Mouse (Mus musculus) gastrocnemius, postnatal 14 days (tissue): ENCODE data around the gene Sh3rf1. TPM values are rescaled to one million over a fixed set of nuclear protein-coding genes. Genes with fewer than 3 reads are reported as not detected.

Source experiments
- DNase-seq: peaks from one replicate; pipeline ENCODE4 v3.0.0; 2021; ENCODE audit warnings: mixed read lengths
- intact Hi-C: fragments of 180-260 bp; cut with DNase I; formaldehyde crosslinking; loops from one replicate; pipeline ENCODE4 v1.15.1; 2025; ENCODE audit warnings: low total_unique reads
- total RNA-seq, 2 experiments: library from RNA; stranded (reverse); gene quantifications; 2 replicates each; pipeline ENCODE4 v1.2.3; 2021

Sh3rf1 gene
- total RNA-seq, 2 experiments from 2014 or later: 2.8 to 3.4 TPM

DNA sequence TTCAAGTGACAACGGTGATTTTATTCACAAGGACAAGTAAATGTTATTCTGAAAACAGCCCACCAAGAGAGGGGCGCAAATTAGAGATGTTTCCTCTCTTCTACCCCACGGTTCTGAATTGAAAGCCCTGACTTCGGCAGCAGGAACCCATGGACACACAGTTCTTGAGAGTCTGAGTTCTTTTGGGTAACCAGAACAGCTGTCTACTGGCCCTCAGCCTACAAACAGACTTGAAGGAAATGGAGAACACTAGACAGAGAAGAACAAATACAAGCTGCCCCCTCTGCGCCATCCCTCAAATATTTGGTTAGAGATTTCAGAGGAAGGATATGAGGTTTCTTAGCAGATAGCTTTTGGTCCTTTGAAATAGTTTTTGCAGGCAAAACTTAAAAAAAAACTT is 52.7 kb downstream of the Sh3rf1 start:
- DNase-seq: no peak
- intact Hi-C loops: no loop called here

DNA sequence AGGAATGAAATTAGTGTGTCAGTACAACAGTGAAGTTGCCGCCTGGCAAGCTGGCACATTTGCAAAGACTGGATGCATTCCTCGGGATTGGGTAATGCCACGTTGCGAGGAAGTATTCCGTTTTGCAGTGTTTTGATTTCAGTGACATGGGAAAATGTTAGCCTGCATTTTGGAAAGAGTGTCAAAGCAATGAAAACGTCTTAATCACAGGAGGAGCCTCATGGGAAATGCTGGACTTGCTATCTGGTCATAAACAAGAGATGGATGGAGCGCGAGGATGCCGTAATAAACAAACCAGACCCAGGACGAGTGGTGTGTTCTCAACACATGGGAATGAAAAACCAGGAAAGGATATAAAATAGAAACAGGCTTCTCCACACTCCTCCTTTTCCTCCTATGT is 55.4 kb downstream of the Sh3rf1 start:
- intact Hi-C loops: no loop called here

DNA sequence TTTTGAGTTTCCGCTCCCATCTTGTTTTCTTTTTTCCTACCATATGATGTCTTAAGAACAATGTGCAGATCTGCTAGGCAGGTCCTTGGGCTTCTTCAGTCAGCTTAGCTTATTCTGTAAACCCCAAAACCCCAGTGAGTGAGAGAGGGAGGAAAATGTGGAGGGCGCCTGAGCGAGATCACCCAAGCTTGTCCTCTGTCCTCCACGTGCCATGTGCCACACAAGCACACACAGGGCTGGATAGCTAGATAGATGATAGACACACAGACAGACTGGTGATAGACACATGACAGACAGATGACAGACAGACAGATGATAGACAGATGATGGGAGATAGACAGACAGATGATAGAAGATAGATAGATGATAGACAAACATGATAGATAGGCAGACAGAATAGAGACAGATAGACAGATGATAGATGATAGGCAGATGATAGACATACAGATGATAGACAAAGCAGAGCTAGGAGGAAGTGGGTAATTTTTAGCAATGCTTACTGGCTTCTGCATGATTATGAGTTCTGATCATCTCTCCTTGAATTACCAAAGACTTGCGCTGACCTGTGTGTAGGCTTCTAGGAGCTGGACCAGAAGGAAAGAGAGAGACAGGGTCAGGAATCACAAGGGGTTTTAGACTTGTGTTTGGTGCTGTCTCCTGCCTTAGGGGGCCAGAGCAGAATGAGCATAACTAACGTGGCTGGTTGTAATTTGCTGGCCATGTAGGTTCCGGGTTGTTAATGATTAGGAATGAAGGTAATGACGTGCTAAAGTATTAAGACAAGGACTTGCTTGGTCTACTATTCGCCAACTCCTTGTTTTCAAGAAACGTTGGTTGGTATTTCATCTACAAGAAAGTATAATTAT is 58.9 kb downstream of the Sh3rf1 start:
- intact Hi-C loops: no loop called here
- DNase-seq: no peak

More for the DNA sequence above, 55.4 kb downstream of the Sh3rf1 start:
- DNase-seq: no peak

DNA sequence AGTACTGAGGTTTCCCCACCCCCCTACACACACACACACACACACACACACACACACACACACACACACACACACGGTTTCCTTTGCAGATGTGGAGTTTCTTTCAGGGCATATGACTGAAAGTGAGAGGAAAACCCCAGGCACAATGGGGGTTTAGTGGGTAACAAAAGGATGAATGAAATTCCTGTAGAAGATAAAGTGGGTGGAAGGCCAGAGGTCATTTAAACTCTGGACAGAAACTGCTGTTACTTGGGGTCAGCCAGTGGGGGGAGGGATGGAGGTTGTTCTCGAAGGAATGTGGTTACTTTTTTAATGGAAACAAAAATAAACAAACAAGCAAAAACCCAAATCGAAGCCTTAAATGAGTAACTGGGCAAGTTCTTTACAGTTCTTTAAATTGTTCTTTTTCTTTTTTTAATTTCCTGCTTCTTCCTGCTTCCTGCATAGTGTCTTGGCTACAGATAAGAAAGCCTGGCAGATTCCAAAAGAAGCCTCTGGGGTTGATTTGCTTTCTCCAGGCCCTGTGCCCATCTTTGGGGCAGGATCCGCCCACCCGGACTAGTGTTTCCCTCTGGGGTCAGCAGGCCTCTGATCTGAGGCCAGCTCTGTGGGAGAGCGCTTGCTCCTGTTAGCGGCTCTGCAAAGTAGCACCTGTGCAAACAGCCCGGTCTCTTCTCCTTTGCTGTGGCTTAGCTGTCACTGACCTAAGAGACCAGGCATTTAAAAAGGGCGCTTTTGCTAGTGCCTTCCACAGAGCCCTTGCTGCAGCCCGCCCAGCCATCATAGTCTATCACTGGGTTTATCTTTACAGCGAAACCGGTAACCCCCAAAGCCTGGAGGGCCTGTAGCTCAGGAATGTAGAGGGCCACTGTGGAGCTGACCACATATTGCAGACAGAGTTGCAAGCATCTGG is 59.8 kb downstream of the Sh3rf1 start:
- intact Hi-C loops: no loop called here
- peak; percentile 26 for DNase-seq

DNA sequence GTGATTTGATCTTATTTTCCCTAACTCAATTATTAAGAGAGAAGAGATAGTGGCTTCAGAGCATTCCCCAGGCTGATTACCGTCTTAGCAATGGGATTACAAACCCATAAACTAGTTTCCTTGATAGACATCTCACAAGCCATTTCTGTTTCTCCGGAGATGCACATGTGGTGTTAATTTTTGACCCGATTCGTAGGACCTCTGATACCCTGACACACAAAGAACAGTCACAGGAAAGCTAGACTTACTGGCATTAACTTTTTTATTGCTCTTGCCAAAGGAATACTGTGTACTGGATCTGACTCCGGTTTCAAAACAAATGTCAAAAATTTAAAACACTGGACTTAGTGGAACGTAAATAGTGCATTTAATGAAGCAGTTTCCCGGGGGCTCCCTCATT is 62.2 kb downstream of the Sh3rf1 start:
- intact Hi-C loops: no loop called here
- no peak for DNase-seq

DNA sequence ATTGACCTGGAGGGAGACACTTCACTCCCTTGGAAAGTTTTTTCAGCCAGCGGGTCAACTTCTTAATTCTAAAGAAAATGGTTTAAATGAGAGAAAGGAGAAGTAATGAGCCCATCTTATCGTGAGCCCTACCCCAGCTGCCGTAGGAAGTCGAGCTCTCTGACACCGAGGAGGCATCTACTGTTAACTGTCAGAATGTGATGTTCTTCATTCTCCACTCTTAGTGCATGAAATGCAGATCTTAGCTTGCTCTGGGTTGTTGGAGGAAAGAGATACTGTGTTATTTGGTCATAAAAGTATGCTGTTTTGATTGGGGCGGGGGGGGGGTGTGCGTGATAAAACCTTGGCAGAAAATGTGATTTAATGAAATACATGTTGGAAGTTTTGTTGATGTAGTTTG is 62.7 kb downstream of the Sh3rf1 start:
- DNase-seq: no peak
- intact Hi-C loops: no loop called here

DNA sequence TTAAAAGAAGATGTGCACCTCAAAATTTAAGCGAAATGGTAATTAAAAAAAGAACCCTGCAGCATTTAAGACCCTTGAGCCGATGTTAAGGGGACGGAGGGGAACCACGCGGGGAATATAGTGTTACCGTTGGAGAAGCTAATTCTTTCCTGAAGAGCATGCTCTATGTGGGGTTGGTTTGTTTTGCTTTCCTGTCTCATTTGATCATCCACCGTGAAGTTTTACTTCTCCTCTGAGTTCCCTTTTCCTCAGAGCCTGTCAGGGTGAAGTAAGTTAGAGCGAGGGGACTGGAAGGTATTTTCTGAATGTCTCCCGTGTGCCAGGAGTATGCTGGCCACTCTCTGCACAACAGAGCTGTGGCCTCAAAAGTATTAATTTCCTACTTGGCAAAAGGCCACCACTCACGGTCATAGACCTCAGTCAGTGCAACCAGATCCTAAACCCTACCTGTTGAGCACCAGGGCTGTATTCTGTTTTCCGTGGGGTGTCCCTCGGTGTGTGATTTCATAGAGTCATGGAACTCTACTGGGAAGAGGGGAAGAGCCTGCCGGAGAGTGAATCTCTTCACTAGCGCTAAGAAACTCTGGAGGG is 63.2 kb downstream of the Sh3rf1 start:
- intact Hi-C loops: no loop called here
- no peak for DNase-seq

DNA sequence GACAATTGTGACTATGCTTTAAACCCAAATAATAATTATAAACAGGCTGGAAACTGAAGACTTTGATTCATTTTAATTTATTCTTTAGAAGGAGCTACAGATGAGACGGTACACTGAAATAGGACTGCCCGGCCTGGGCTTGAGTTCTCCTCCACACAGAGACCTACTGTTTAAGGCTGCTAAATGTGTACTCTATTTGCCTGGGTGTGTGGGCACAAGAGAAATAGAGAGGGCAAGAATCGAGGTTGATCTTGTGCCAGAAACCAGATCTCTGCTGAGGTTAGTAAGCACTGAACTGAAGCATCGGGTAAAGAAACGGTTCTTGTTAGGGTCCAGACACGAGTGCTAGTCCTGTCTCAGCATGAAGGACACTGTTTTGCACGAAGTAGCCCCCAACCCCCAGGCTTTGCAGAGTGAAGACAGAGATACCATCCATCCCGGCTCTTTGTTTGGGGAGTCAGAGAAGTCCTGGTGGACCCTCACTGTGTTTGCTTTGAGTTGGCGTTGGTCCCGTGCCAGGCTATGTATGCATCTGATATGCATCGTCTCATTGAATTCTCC is 64.4 kb downstream of the Sh3rf1 start:
- no peak for DNase-seq
- intact Hi-C loops: no loop called here

DNA sequence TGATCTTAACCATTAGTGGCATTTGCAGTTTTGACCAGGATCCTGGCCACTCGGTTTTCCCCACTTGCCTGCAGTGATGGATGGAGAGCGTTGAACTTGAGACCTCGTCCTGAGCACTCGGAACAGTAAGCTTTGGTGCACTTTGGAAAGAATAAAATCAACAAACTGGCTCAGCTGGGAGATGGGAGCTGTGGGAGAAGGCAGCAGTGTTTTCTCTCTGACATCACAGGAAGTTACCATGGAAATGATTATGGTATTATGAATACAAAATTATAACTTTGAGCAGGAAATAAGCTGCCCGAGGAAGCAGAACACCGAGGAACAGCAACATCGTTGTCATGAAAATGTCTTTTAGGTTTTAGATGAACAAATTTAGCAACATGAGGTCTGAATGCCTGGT is 65.0 kb downstream of the Sh3rf1 start:
- intact Hi-C loops: no loop called here
- no peak for DNase-seq

DNA sequence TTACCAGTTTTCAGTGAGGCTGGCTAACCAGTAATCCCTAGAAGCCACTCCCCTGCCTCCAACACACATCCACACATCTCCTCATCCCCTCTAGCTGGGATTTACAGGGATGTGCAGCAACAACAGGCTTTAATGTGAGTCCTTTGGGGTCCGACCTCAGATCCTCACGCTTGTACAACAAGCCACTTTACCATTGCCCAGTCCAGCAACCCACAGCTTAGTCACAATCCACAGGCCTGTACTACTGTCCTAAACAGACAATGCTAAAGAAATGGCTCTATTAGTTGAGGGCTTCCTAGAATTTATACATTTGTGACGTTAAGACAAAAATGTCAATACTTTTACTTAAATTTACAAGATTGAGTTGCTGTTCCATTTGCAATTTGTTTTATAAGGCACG is 71.4 kb downstream of the Sh3rf1 start:
- DNase-seq: no peak
- intact Hi-C loops: no loop called here

DNA sequence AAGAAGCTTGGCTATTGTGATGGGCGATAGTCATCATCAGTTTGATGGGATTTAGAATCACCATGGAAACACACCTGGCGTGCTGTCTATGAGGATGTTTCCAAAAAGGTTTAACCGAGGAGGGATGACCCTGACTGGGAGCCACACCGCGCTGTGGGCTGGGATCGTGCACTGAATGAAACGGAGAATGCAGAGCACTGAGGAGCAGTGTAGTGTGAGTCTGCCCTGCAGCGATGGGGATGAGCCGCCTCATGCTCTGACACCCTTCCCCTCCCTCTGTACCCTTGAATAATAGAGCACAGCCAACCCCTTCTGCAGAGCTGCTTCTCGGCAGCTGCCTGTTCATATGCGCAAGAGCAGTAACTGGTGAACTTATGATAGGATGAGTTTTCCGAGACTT is 71.8 kb downstream of the Sh3rf1 start:
- no peak for DNase-seq
- intact Hi-C loops: no loop called here

DNA sequence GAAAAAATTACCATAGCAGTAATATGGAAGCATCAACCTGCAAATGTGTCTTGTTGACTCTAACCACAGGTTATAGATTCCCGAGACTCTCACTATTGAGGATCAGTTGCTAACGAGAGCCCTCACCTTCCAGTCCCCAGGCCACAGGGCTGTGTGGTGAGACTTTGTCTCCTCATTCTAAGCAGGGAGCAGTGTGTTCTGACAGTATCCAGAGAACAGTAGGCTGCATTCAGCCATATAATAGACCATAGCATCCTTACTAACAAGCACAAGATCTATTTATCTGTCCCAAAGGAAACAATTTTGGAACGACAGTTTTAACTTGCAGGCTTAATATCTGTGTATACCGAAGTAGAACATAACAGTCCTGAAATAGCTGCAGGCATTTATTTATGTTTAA is 75.2 kb downstream of the Sh3rf1 start:
- intact Hi-C loops: no loop called here
- no peak for DNase-seq

DNA sequence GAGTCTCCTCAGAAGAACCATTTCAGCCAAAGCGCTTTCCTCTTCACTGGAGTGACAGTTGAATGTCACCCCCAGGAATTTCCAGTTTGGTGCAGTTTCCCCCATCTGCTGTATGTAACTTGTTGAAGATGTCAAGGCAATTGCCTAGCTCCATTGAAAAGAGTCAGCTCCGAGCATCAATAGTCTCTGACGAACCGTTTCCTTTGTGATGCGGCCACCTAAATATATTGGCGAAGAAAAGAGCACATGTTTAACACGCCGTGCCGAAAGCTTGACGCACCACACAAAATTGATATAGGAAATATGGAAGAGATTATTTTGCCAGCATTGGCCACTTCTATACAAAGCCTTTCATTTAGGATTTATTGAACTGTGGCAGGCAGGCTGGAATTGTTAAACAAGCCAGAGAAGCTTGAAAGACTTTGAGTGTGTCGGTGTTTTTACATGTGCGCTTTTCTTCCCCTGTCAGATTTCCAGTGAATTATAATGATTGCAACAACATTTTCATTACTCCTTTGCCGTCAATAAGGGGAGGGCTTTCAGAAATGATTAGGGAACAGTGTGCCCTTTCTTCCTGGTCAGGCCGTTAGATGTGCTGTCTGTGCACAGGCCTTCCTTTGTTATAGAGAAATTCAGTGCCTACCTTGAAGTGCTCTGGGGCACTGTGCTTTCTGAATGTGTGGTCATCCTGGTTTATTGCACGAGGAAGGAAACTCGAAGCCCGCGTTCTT is 77.8 kb downstream of the Sh3rf1 start:
- intact Hi-C loops: no loop called here

DNA sequence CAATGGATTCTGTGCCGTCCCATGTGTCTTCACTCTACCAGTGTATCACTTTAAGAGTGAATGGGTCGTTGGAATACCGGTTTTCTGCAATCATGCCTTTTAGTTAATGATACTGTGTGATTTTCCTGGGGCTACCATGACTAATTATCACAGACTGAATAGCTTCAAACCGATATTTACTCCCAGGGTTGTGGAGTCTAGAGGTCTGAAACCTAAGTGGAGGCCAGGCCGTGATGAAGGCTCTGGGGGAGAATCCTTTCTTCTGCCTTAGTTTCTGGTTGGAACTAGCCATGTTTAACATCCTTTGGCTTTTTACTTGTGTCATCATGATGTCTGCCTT is 78.3 kb downstream of the Sh3rf1 start:
- DNase-seq: no peak
- intact Hi-C loops: no loop called here

More for the DNA sequence above, 77.8 kb downstream of the Sh3rf1 start:
- DNase-seq: no peak

DNA sequence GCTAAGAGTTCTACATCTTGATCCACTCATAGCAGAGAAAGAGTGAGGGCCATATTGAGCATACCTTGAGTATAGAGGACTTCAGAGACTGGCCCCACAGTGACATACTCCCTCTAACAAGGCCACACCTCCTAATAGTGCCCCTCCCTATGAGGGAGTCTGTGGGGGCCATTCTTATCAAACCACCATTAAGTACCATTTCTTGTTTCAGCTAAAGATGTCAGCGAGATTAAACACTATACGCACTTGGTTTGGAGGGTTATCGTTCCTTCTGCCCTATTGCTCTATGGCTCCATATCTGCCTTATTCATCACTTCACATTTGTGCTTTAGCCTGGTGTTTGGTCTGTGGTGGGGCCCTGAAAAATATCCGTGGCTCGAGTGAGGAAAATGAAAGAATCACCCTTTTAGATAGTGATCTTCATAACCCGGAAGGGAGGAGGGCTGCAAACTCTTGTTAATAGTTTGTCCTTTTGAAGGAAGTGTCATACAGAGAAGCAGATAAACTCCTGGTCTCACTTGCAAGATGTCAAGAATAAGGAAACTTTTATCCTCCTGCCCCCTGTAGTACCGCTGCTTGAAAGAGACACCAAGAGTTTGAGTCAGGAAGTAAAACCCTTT is 81.9 kb downstream of the Sh3rf1 start:
- no peak for DNase-seq

DNA sequence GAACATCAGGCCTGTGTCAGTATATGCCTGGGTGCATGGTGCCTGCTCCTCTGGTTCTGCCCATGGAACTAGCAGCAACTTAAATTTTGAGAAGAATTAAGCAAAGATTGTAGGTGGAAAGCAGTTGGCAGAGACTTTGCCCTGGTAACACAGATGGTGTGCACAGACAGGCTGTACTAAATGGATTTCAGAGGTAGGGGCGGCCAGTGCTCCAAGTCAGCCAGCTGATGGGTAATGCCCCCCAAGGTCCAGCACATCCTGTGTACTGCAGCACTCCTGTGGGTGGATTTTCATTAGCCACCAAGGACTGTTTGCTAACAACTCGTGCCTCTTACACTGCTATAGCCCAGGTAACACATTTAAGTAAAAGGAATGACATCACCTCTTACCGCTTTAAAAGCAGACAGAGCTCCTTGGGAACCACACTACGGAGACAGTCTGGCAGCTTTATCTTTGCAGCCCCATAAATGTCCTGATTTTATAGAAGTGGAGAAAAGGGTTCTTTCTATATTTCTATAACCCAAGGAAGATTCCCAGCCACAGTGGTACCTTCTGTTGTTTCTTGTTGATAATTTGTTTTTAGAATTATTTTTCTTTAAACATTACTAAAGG is 82.9 kb downstream of the Sh3rf1 start:
- intact Hi-C loops: no loop called here
- DNase-seq: no peak

More for the DNA sequence above, 81.9 kb downstream of the Sh3rf1 start:
- intact Hi-C loops: no loop called here

DNA sequence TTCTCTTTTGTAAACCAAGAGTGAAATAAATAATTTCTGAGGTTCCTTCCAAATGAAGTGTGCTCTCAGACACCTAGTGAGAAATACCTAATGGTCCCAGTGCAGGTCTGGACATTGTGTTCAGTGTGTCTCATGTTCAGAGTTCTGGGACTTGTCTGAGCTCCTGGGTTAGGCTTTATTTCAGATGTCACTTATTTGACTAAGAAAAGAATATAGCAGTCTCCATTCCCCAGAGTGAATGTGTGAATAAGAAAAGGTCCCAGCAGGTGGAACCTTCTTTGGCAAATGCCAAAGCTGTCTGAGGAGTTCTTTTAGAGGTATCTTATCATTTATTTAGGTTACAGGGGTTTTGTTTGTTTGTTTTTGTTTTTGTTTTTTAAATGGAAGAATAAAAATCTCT is 85.2 kb downstream of the Sh3rf1 start:
- DNase-seq: no peak
- intact Hi-C loops: no loop called here

DNA sequence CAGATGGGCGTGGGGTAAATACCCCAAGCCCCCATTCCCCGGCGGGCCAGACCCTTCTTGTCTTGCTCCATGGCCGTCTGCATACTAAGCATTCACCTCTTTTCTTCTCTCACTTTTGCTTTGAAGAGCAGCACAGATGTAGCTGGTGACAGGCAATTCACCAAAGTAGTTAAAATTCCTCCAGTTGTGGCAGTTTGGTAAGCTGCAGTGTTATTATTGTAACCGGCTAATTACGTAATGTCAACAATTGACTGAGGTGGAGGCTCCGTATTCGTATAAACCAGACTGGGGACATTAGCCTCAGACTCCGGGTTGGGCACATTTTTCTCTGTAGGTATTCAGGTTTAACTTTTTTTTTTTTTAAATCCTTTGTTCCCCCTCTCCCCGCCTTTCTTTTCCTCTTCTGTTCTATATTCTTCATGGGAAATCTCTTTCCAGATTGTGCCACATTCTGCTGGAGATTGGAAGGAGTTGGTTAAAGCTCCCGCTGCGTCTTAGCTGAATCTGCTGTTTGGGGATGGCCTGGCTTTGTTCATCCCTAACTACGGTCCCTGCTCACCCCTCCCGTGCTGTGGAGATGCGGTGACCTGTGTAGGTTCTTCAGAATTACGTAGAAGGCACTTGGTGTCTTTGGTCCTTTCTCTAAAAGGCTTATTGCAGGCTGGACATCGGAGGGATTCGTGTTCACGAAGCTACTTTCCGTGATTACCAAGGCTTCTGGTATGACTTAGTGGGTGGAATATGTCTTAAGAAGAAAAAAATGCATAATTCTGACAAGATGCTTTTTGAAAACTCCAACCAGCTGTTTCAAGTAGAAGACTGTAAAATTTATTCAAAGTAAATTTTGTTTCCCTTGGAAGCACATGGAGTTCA is 86.1 kb downstream of the Sh3rf1 start:
- intact Hi-C loops: no loop called here
- no peak for DNase-seq
